In the genomic region with DNA sequence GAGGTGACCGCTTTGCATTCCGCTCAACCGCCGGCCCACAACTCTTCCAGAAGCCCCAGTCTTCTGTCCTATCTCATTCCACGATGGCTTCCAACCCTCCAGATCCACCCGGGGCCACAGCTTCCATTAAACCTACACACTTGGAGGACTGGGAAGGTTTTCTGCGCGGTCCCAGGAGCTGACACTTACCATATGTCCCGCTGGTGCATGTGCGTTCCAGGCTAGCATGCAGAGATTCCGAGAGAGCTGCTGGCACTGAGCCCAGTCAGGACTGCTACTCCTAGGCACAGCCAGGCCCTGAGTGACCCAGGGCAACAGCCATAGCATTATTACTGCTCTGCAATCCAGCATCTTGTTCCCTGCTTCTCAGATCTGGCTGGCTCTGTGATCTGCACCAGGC, we compare ENCODE assay signal across 10 mouse cellular contexts. TPM values are rescaled to one million over a fixed set of nuclear protein-coding genes. Genes with fewer than 3 reads are reported as not detected.
DNase-seq lines count a peak whose midpoint lies in the region; ATAC-seq lines count a peak whose summit lies in the region.
"Had no signal": no experiment of that assay in that cellular context is flagged by ENCODE, and none has a peak within 500 bp of the region (broad histone marks: within the 10 kb centered on the region; RNA-seq: fewer than 3 reads in every experiment).

No protein-coding gene starts in this region.

- no peaks in the 10 kb centered on the region for H3K9me3 ChIP-seq in forebrain, embryonic 14.5 days (replicated peaks; ENCODE audit: control insufficient read depth, low read length)
- no peaks in the 10 kb centered on the region for H3K9me3 ChIP-seq in forebrain, embryonic 10.5 days
- no peaks in the 10 kb centered on the region for H3K9me3 ChIP-seq in intestine, embryonic 15.5 days

- no peak overlapping the region for H3K4me3 ChIP-seq in forebrain, embryonic 14.5 days (ENCODE audit: low read depth, low read length)
- H3K4me3 ChIP-seq in forebrain, embryonic 10.5 days, result no peak overlapping the region
- no peak overlapping the region for H3K4me3 ChIP-seq in intestine, embryonic 15.5 days (replicated peaks)

- H3K27me3 ChIP-seq in forebrain, embryonic 14.5 days (replicated peaks; ENCODE audit: control insufficient read depth, insufficient read depth, low read length), result no peaks in the 10 kb centered on the region
- H3K27me3 ChIP-seq in forebrain, embryonic 10.5 days (ENCODE audit: poor library complexity, severe bottlenecking), result no peaks in the 10 kb centered on the region
- no peaks in the 10 kb centered on the region for H3K27me3 ChIP-seq in intestine, embryonic 15.5 days (replicated peaks)

- H3K4me1 ChIP-seq in forebrain, embryonic 14.5 days (ENCODE audit: control insufficient read depth, insufficient read depth, low read length), result peaks cover 10% of the 10 kb centered on the region
- H3K4me1 ChIP-seq in forebrain, embryonic 10.5 days, result peaks cover 14% of the 10 kb centered on the region
- H3K4me1 ChIP-seq in intestine, embryonic 15.5 days (replicated peaks), result peaks cover 10% of the 10 kb centered on the region; the same call in 1 of the 2 replicates

- peak; percentile 13 for DNase-seq in forebrain, embryonic 14.5 days (ENCODE audit: low spot score)
- no peak for DNase-seq in forebrain, embryonic 10.5 days (ENCODE audit: extremely low spot score, low spot score)
- peak; percentile 55 for DNase-seq in ovary, postnatal 36 days (ENCODE audit: low spot score)
- no peak for DNase-seq in ovary, postnatal 14 days (ENCODE audit: low spot score)
- DNase-seq in layer of hippocampus, postnatal 36 days, result no peak
- no peak for DNase-seq in left cerebral cortex, postnatal 25 days (ENCODE audit: low spot score in 2 of 2)
- DNase-seq in right cerebral cortex, postnatal 25 days, result no peak

- 75% methylated on average over 11 of the region's 11 CpGs for WGBS in forebrain, embryonic 14.5 days
- 86% methylated on average over 11 of the region's 11 CpGs for WGBS in forebrain, embryonic 10.5 days
- 64% methylated on average over 11 of the region's 11 CpGs for WGBS in intestine, embryonic 15.5 days

- no peak overlapping the region for H3K27ac ChIP-seq in forebrain, embryonic 14.5 days (ENCODE audit: low read depth, low read length)
- no peak overlapping the region for H3K27ac ChIP-seq in forebrain, embryonic 10.5 days
- H3K27ac ChIP-seq in intestine, embryonic 15.5 days, result peak overlapping the region; percentile 28; the same call in 1 of the 2 replicates

- no peak overlapping the region for H3K4me2 ChIP-seq in forebrain, embryonic 14.5 days (ENCODE audit: low read length)
- H3K4me2 ChIP-seq in intestine, embryonic 15.5 days (replicated peaks), result no peak overlapping the region

- no peak overlapping the region for H3K9ac ChIP-seq in forebrain, embryonic 14.5 days (ENCODE audit: low read length)
- H3K9ac ChIP-seq in intestine, embryonic 15.5 days, result no peak overlapping the region

- peaks cover 5% of the 10 kb centered on the region; the same call in 1 of the 2 replicates for H3K36me3 ChIP-seq in forebrain, embryonic 14.5 days (ENCODE audit: control insufficient read depth, insufficient read depth, low read length)
- H3K36me3 ChIP-seq in forebrain, embryonic 10.5 days (replicated peaks), result peaks cover 5% of the 10 kb centered on the region
- no peaks in the 10 kb centered on the region for H3K36me3 ChIP-seq in intestine, embryonic 15.5 days

- intact Hi-C loops in left cerebral cortex, postnatal 25 days (cut with DNase I), result no loop called here

- ATAC-seq in forebrain, embryonic 14.5 days, result no peak
- peak; percentile 60 for ATAC-seq in intestine, embryonic 15.5 days

RNA-seq across cellular contexts. Expression of a gene that starts 0.9 kb away (rescaled TPM):
- not detected in 2 replicates for polyA plus RNA-seq in forebrain, embryonic 14.5 days (2014; fragmentation: Nextera tagmentation; extraction: Ambion mirVana)
- polyA plus RNA-seq in forebrain, embryonic 10.5 days (2016; fragmentation: Nextera tagmentation; extraction: Ambion mirVana), result not detected in 2 replicates
- polyA plus RNA-seq in intestine, embryonic 15.5 days (2015; fragmentation: Nextera tagmentation; extraction: Ambion mirVana), result 0.21 and 0.31 TPM in 2 replicates
- under 1 TPM in 1 of 2 experiments, not detected in 1; 0.38 TPM for total RNA-seq in layer of hippocampus, postnatal 36 days (2021)
- total RNA-seq in left cerebral cortex, postnatal 25 days (2021), result under 1 TPM; 0.64 to 0.69 TPM

RNA-seq across cellular contexts. Expression of a gene that starts 5.5 kb away (rescaled TPM):
- polyA plus RNA-seq in forebrain, embryonic 14.5 days (2014; fragmentation: Nextera tagmentation; extraction: Ambion mirVana), result 21.4 and 23.2 TPM in 2 replicates
- 42.1 and 45.3 TPM in 2 replicates for polyA plus RNA-seq in forebrain, embryonic 10.5 days (2016; fragmentation: Nextera tagmentation; extraction: Ambion mirVana)
- polyA plus RNA-seq in intestine, embryonic 15.5 days (2015; fragmentation: Nextera tagmentation; extraction: Ambion mirVana), result 26.2 TPM in 2 replicates
- 10 to 100 TPM; 14.0 to 16.7 TPM for total RNA-seq in layer of hippocampus, postnatal 36 days (2021)
- total RNA-seq in left cerebral cortex, postnatal 25 days (2021), result 10 to 100 TPM; 14.3 to 15.4 TPM

RNA-seq across cellular contexts. Expression of a gene that starts 24.6 kb away (rescaled TPM):
- 231 and 256 TPM in 2 replicates for polyA plus RNA-seq in forebrain, embryonic 14.5 days (2014; fragmentation: Nextera tagmentation; extraction: Ambion mirVana)
- polyA plus RNA-seq in forebrain, embryonic 10.5 days (2016; fragmentation: Nextera tagmentation; extraction: Ambion mirVana), result 253 and 256 TPM in 2 replicates
- polyA plus RNA-seq in intestine, embryonic 15.5 days (2015; fragmentation: Nextera tagmentation; extraction: Ambion mirVana), result 303 and 328 TPM in 2 replicates
- total RNA-seq in layer of hippocampus, postnatal 36 days (2021), result 10 to 100 TPM; 82.9 to 86.1 TPM
- total RNA-seq in left cerebral cortex, postnatal 25 days (2021), result 10 to 100 TPM; 64.7 to 70.5 TPM

RNA-seq across cellular contexts. Expression of a gene that starts 27.3 kb away (rescaled TPM):
- 11.6 and 17.4 TPM in 2 replicates for polyA plus RNA-seq in forebrain, embryonic 14.5 days (2014; fragmentation: Nextera tagmentation; extraction: Ambion mirVana)
- polyA plus RNA-seq in forebrain, embryonic 10.5 days (2016; fragmentation: Nextera tagmentation; extraction: Ambion mirVana), result 10.7 and 11.2 TPM in 2 replicates
- 15.1 and 15.4 TPM in 2 replicates for polyA plus RNA-seq in intestine, embryonic 15.5 days (2015; fragmentation: Nextera tagmentation; extraction: Ambion mirVana)
- 10 to 100 TPM; 30.6 to 36.0 TPM for total RNA-seq in layer of hippocampus, postnatal 36 days (2021)
- 10 to 100 TPM; 27.1 to 29.6 TPM for total RNA-seq in left cerebral cortex, postnatal 25 days (2021)

RNA-seq across cellular contexts. Expression of a gene that starts 29.2 kb away (rescaled TPM):
- not detected in 2 replicates for polyA plus RNA-seq in forebrain, embryonic 14.5 days (2014; fragmentation: Nextera tagmentation; extraction: Ambion mirVana)
- polyA plus RNA-seq in forebrain, embryonic 10.5 days (2016; fragmentation: Nextera tagmentation; extraction: Ambion mirVana), result not detected in 2 replicates
- polyA plus RNA-seq in intestine, embryonic 15.5 days (2015; fragmentation: Nextera tagmentation; extraction: Ambion mirVana), result 1.6 and 2.9 TPM in 2 replicates
- not detected for total RNA-seq in layer of hippocampus, postnatal 36 days (2021)
- not detected for total RNA-seq in left cerebral cortex, postnatal 25 days (2021)
- total RNA-seq: common myeloid progenitor, adult 5-6 weeks; hematopoietic stem cell, adult 5-6 weeks had no signal

Comparison
In these comparisons a context has a peak if more than half of its experiments do, and no peak if none do; other contexts are left out.
1. DNase-seq: peak in forebrain, embryonic 14.5 days (single experiment) and ovary, postnatal 36 days (single experiment); none in forebrain, embryonic 10.5 days (single experiment), ovary, postnatal 14 days (single experiment), layer of hippocampus, postnatal 36 days (0 of 2), left cerebral cortex, postnatal 25 days (0 of 2) and right cerebral cortex, postnatal 25 days (single experiment).